Mouse (Mus musculus) cortical plate, adult 2 months (tissue): ENCODE measurements around the gene St3gal5.

Experiments used
- CTCF ChIP-seq: fragments of 200-500 bp; IDR thresholded peaks from 2 replicates; pipeline ENCODE4 v1.5.1; 2011; ENCODE audit warnings: mild to moderate bottlenecking, control low read depth, low read length; ENCODE audit not compliant: insufficient read depth; ENCODE audit errors: extremely low read depth
- POLR2A ChIP-seq: fragments of 200-500 bp; IDR thresholded peaks from 2 replicates; pipeline ENCODE4 v1.6.1; 2011; ENCODE audit warnings: mild to moderate bottlenecking, low read length, control low read depth; ENCODE audit not compliant: insufficient read depth; ENCODE audit errors: extremely low read depth

- no peak for TF ChIP-seq CTCF
- no peak for TF ChIP-seq POLR2A
These were observed 42.3 kb downstream of the St3gal5 start for GRCm38 (mm10) chr6:72139508-72140193.
